Mouse (Mus musculus) embryonic facial prominence, embryonic 14.5 days (tissue): ENCODE results near the gene Tmx2. TPM values are rescaled to one million over a fixed set of nuclear protein-coding genes. Genes with fewer than 3 reads are reported as not detected.
"Not testable (repeated sequence)": the region's sequence is repeated elsewhere in the genome, so short reads cannot be mapped to it uniquely, and the experiment has no call there.

Experiments used
- ATAC-seq: fragments of 200-750 bp; cut with Nextera tagmentation; 2 replicates; pipeline ENCODE4 v1.8.0; 2017; ENCODE audit warnings: low read depth, moderate number of reproducible peaks, moderate TSS enrichment
- DNase-seq: peaks from one replicate; pipeline ENCODE4 v3.0.0-alpha.2; 2015; ENCODE audit warnings: low spot score
- H3K27ac ChIP-seq: fragments of 300-500 bp; sonication (generic); replicated peaks from 2 replicates; pipeline ENCODE4 v1.5.1; 2014; ENCODE audit warnings: low read depth, mild to moderate bottlenecking, low read length, moderate library complexity
- H3K27me3 ChIP-seq: fragments of 300-500 bp; sonication (generic); replicated peaks from 2 replicates; pipeline ENCODE4 v1.6.1; 2014; ENCODE audit warnings: low read length; ENCODE audit not compliant: control insufficient read depth, insufficient read depth
- H3K36me3 ChIP-seq: fragments of 300-500 bp; sonication (generic); 2 replicates; pipeline ENCODE4 v1.6.1; 2014; ENCODE audit warnings: low read length, mixed read lengths; ENCODE audit not compliant: control insufficient read depth, insufficient read depth
- H3K4me1 ChIP-seq: fragments of 300-500 bp; sonication (generic); 2 replicates; pipeline ENCODE4 v1.6.1; 2014; ENCODE audit warnings: antibody characterized with exemption, low read length; ENCODE audit not compliant: control insufficient read depth, insufficient read depth
- H3K4me2 ChIP-seq: fragments of 300-500 bp; sonication (generic); 2 replicates; pipeline ENCODE4 v1.6.1; 2014; ENCODE audit warnings: low read depth, mild to moderate bottlenecking, low read length, moderate library complexity, mixed read lengths
- H3K4me3 ChIP-seq: fragments of 300-500 bp; sonication (generic); 2 replicates; pipeline ENCODE4 v1.5.1; 2014; ENCODE audit warnings: low read depth, mild to moderate bottlenecking, low read length
- H3K9ac ChIP-seq: fragments of 300-500 bp; sonication (generic); 2 replicates; pipeline ENCODE4 v1.6.1; 2014; ENCODE audit warnings: low read depth, mild to moderate bottlenecking, low read length, moderate library complexity, mixed read lengths
- H3K9me3 ChIP-seq: fragments of 300-500 bp; sonication (generic); 2 replicates; pipeline ENCODE4 v1.6.1; 2016; ENCODE audit warnings: low read length; ENCODE audit not compliant: control insufficient read depth
- WGBS: fragments of 180-500 bp; shearing (Covaris S2); extraction: QIAGEN DNeasy Blood & Tissue Kit; methylation state at CpG from one replicate; pipeline ENCODE4 v1.1.7; 2014; 5-methylcytosine and 5-hydroxymethylcytosine counted together
- polyA plus RNA-seq: library from polyadenylated mRNA; unstranded; fragments of >200 nt; fragmentation: Nextera tagmentation; extraction: Ambion mirVana; gene quantifications from 2 replicates; pipeline ENCODE4 v1.2.1, GENCODE M21; 2014

Tmx2 gene
- polyA plus RNA-seq, 1 experiment from 2014 or later, result 99.0 TPM

GRCm38 (mm10) chr2:84671535-84671934 is 7.4 kb downstream of the Tmx2 start:
- ATAC-seq, H3K9me3 ChIP-seq, H3K9ac ChIP-seq, H3K4me1 ChIP-seq, H3K27me3 ChIP-seq, H3K4me3 ChIP-seq, DNase-seq: not testable (repeated sequence)
- 0 out of 2 replicates have a peak overlapping the region, but pooled peaks have one; percentile 93 for H3K27ac ChIP-seq
- 49% methylated on average over 4 of the region's 5 CpGs for WGBS
- H3K36me3 ChIP-seq, result peaks cover 42% of the 10 kb centered on the region
- peak overlapping the region; percentile 60; the same call in 1 of the 2 replicates for H3K4me2 ChIP-seq

GRCm38 (mm10) chr2:84670569-84670933 is 8.4 kb downstream of the Tmx2 start, which contains the start of gene Selenoh:
Gene Selenoh, minus strand, starts transcription at chr2:84670770.
- no peaks in the 10 kb centered on the region for H3K27me3 ChIP-seq
- peak within 1 kb of the TSS; percentile 96 for H3K9ac ChIP-seq
- H3K27ac ChIP-seq, result peak within 1 kb of the TSS; percentile 93
- H3K4me1 ChIP-seq, result peaks cover 7% of the 10 kb centered on the region
- peaks cover 42% of the 10 kb centered on the region for H3K36me3 ChIP-seq
- peak within 1 kb of the TSS; percentile 98 for H3K4me3 ChIP-seq
- ATAC-seq (peak; percentile 98), DNase-seq (peak; percentile 98)
- H3K4me2 ChIP-seq, result peak within 1 kb of the TSS; percentile 60
- whole genome bisulfite sequencing, result under 1% methylated on average over 20 of the region's 20 CpGs
- H3K9me3 ChIP-seq, result no peaks in the 10 kb centered on the region

- Histone ChIP-seq H3K9ac (peak overlapping the region; percentile 96), H3K9me3 (no peaks in the 10 kb centered on the region), H3K4me2 (peak overlapping the region; percentile 60), H3K4me1 (peaks cover 7% of the 10 kb centered on the region), H3K36me3 (peaks cover 39% of the 10 kb centered on the region), H3K4me3 (peak overlapping the region; percentile 98), H3K27me3 (no peaks in the 10 kb centered on the region), H3K27ac (peak overlapping the region; percentile 93)
- DNase-seq, result peak; percentile 49
- peak; percentile 78 for ATAC-seq
- 4% methylated on average over 28 of the region's 39 CpGs for WGBS
Measured at GRCm38 (mm10) chr2:84669828-84670568, 8.9 kb downstream of the Tmx2 start.

DNA sequence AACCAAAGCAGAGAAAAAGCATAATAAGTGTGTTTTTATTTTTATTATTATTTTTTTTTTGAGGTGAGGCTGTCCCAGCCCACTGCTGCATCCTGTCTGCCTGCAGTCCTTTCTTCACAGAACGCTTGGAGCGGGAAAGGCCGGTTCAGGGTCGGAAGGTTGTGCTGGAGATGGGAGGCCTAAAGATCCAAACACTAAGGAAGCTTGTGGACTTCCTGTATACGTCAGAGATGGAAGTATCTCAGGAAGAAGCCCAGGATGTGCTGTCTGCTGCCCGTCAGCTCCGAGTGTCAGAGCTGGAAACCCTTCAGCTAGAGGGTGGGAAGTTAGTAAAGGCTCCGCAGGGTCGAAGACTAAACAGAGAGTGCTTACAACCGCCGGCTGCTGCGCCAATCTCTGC is 12.9 kb downstream of the Tmx2 start:
- Histone ChIP-seq H3K36me3 (peaks cover 16% of the 10 kb centered on the region), H3K4me2 (no peak overlapping the region), H3K4me1 (peaks cover 7% of the 10 kb centered on the region), H3K27me3 (no peaks in the 10 kb centered on the region), H3K9ac (no peak overlapping the region), H3K27ac (no peak overlapping the region), H3K9me3 (no peaks in the 10 kb centered on the region), H3K4me3 (no peak overlapping the region)
- ATAC-seq, result no peak
- no peak for DNase-seq
- WGBS, result 60% methylated on average over 12 of the region's 12 CpGs

- ATAC-seq, result no peak
- H3K9me3 ChIP-seq, result no peaks in the 10 kb centered on the region
- no peak overlapping the region for H3K4me2 ChIP-seq
- H3K27ac ChIP-seq, result no peak overlapping the region
- H3K9ac ChIP-seq, result no peak overlapping the region
- H3K27me3 ChIP-seq, result no peaks in the 10 kb centered on the region
- WGBS, result 25% methylated on average over 2 of the region's 2 CpGs
- H3K36me3 ChIP-seq, result 0 out of 2 replicates have a peak, but pooled peaks cover 4% of the 10 kb centered on the region
- no peak overlapping the region for H3K4me3 ChIP-seq
- peak; percentile 64 for DNase-seq
- H3K4me1 ChIP-seq, result no peaks in the 10 kb centered on the region
Measured at GRCm38 (mm10) chr2:84662866-84663265, 16.1 kb downstream of the Tmx2 start.

- Histone ChIP-seq H3K36me3 (no peaks in the 10 kb centered on the region), H3K27me3 (no peaks in the 10 kb centered on the region), H3K27ac (no peak overlapping the region), H3K9ac (no peak overlapping the region), H3K4me2 (no peak overlapping the region), H3K4me3 (no peak overlapping the region), H3K9me3 (no peaks in the 10 kb centered on the region), H3K4me1 (no peaks in the 10 kb centered on the region)
- ATAC-seq, result no peak
- DNase-seq, result peak; percentile 46
- 65% methylated on average over 3 of the region's 3 CpGs for WGBS
Measured at GRCm38 (mm10) chr2:84660253-84660652, 18.7 kb downstream of the Tmx2 start.

- no peak for DNase-seq
- no peak within 1 kb of the TSS for H3K4me2 ChIP-seq
- 94% methylated on average over 32 of the region's 32 CpGs for WGBS
- H3K27me3 ChIP-seq, result no peaks in the 10 kb centered on the region
- no peaks in the 10 kb centered on the region for H3K4me1 ChIP-seq
- no peak within 1 kb of the TSS for H3K27ac ChIP-seq
- H3K4me3 ChIP-seq, result no peak within 1 kb of the TSS
- no peaks in the 10 kb centered on the region for H3K9me3 ChIP-seq
- H3K36me3 ChIP-seq, result no peaks in the 10 kb centered on the region
- H3K9ac ChIP-seq, result no peak within 1 kb of the TSS
- no peak for ATAC-seq
Measured at GRCm38 (mm10) chr2:84658806-84659205, 20.1 kb downstream of the Tmx2 start, which contains the start of gene Btbd18. Gene Btbd18, plus strand, starts transcription at chr2:84659079.

GRCm38 (mm10) chr2:84655864-84656263 is 23.1 kb downstream of the Tmx2 start:
- ATAC-seq (no peak), DNase-seq (no peak)
- no peak overlapping the region for H3K4me3 ChIP-seq
- no peak overlapping the region for H3K27ac ChIP-seq
- H3K9me3 ChIP-seq, result no peaks in the 10 kb centered on the region
- no peaks in the 10 kb centered on the region for H3K27me3 ChIP-seq
- no peak overlapping the region for H3K9ac ChIP-seq
- H3K4me2 ChIP-seq, result no peak overlapping the region
- H3K36me3 ChIP-seq, result no peaks in the 10 kb centered on the region
- no peaks in the 10 kb centered on the region for H3K4me1 ChIP-seq
- whole genome bisulfite sequencing, result 58% methylated on average over 1 of the region's 1 CpGs

- DNase-seq, result no peak
- ATAC-seq, result no peak
Measured at GRCm38 (mm10) chr2:84653354-84653753, 25.6 kb downstream of the Tmx2 start.

More at GRCm38 (mm10) chr2:84653354-84653753, 25.6 kb downstream of the Tmx2 start:
- H3K36me3 ChIP-seq, result no peaks in the 10 kb centered on the region
- H3K9ac ChIP-seq, result no peak overlapping the region
- no peaks in the 10 kb centered on the region for H3K9me3 ChIP-seq
- no peak overlapping the region for H3K27ac ChIP-seq
- H3K4me2 ChIP-seq, result no peak overlapping the region
- no peaks in the 10 kb centered on the region for H3K27me3 ChIP-seq
- no peak overlapping the region for H3K4me3 ChIP-seq
- H3K4me1 ChIP-seq, result no peaks in the 10 kb centered on the region
